Mouse (Mus musculus) midbrain, embryonic 13.5 days (tissue): ENCODE results near the gene Cdk11b. TPM values are rescaled to one million over a fixed set of nuclear protein-coding genes. Genes with fewer than 3 reads are reported as not detected.
"Not testable (repeated sequence)": the region's sequence is repeated elsewhere in the genome, so short reads cannot be mapped to it uniquely, and the experiment has no call there.

Experiments
- ATAC-seq: fragments of 200-750 bp; cut with Nextera tagmentation; 2 replicates; pipeline ENCODE4 v1.8.0; 2017; ENCODE audit warnings: mild to moderate bottlenecking, moderate TSS enrichment, moderate library complexity
- H3K27ac ChIP-seq: fragments of 300-500 bp; sonication (generic); 2 replicates; pipeline ENCODE4 v1.5.1; 2015; ENCODE audit warnings: inconsistent platforms, mild to moderate bottlenecking, moderate library complexity
- H3K27me3 ChIP-seq: fragments of 300-500 bp; sonication (generic); 2 replicates; pipeline ENCODE4 v1.6.1; 2015; ENCODE audit warnings: mild to moderate bottlenecking, inconsistent platforms
- H3K36me3 ChIP-seq: fragments of 300-500 bp; sonication (generic); 2 replicates; pipeline ENCODE4 v1.6.1; 2015; ENCODE audit warnings: mild to moderate bottlenecking, inconsistent platforms
- H3K4me1 ChIP-seq: fragments of 300-500 bp; sonication (generic); replicated peaks from 2 replicates; pipeline ENCODE4 v1.6.1; 2015; ENCODE audit warnings: inconsistent platforms
- H3K4me2 ChIP-seq: fragments of 300-500 bp; sonication (generic); replicated peaks from 2 replicates; pipeline ENCODE4 v1.6.1; 2015; ENCODE audit warnings: moderate library complexity, mild to moderate bottlenecking, inconsistent platforms
- H3K4me3 ChIP-seq: fragments of 300-500 bp; sonication (generic); replicated peaks from 2 replicates; pipeline ENCODE4 v1.5.1; 2015; ENCODE audit warnings: mild to moderate bottlenecking, inconsistent platforms
- H3K9ac ChIP-seq: fragments of 300-500 bp; sonication (generic); replicated peaks from 2 replicates; pipeline ENCODE4 v1.6.1; 2015; ENCODE audit warnings: mild to moderate bottlenecking, inconsistent platforms
- H3K9me3 ChIP-seq: fragments of 300-500 bp; sonication (generic); 2 replicates; pipeline ENCODE4 v1.6.1; 2016; ENCODE audit warnings: mild to moderate bottlenecking, inconsistent platforms
- WGBS: fragments of 180-500 bp; shearing (Covaris S2); methylation state at CpG from one replicate; pipeline ENCODE4 v1.1.7; 2015; 5-methylcytosine and 5-hydroxymethylcytosine counted together
- polyA plus RNA-seq: library from polyadenylated mRNA; unstranded; fragments of >200 nt; fragmentation: Nextera tagmentation; extraction: Ambion mirVana; gene quantifications from 2 replicates; pipeline ENCODE4 v1.2.1, GENCODE M21; 2015

Gene Cdk11b
- polyA plus RNA-seq, 1 experiment from 2014 or later = 65.1 TPM

- Histone ChIP-seq H3K4me2 (peak overlapping the region; percentile 59), H3K36me3 (peaks cover 57% of the 10 kb centered on the region)
- peak; percentile 40 for ATAC-seq
Measured at GRCm38 (mm10) chr4:155653451-155654182, 29.0 kb downstream of the Cdk11b start.

DNA sequence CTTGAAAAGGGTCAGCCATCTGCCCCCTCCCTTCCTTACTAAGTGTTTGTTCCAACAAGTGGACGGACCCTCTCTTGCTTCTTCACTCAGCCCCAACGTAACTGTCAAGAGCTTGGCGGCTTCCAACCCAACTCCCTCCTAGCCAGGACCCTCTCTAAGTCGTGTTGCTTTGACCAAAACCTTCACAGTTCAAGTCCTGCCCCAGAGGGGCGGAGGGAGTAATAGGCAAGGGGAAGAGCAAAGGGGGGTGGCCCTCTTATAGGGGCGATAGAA, 29.5 kb downstream of the Cdk11b start:
- peaks cover 33% of the 10 kb centered on the region for H3K4me1 ChIP-seq
- H3K9ac ChIP-seq = no peak overlapping the region
- H3K27me3 ChIP-seq = peaks cover 65% of the 10 kb centered on the region
- H3K4me2 ChIP-seq = peak overlapping the region; percentile 59
- peak overlapping the region; percentile 32 for H3K4me3 ChIP-seq
- H3K9me3 ChIP-seq = no peaks in the 10 kb centered on the region
- ATAC-seq = 0 out of 2 replicates have a peak, but pooled peaks have one; percentile 3
- peaks cover 57% of the 10 kb centered on the region for H3K36me3 ChIP-seq
- WGBS = 1% methylated on average over 6 of the region's 6 CpGs
- H3K27ac ChIP-seq = no peak overlapping the region

More at GRCm38 (mm10) chr4:155653451-155654182, 29.0 kb downstream of the Cdk11b start:
- WGBS = 2% methylated on average over 31 of the region's 31 CpGs
- peaks cover 65% of the 10 kb centered on the region for H3K27me3 ChIP-seq
- H3K9ac ChIP-seq = peak overlapping the region; percentile 51
- no peak overlapping the region for H3K27ac ChIP-seq
- peaks cover 33% of the 10 kb centered on the region for H3K4me1 ChIP-seq
- peak overlapping the region; percentile 32 for H3K4me3 ChIP-seq
- no peaks in the 10 kb centered on the region for H3K9me3 ChIP-seq

DNA sequence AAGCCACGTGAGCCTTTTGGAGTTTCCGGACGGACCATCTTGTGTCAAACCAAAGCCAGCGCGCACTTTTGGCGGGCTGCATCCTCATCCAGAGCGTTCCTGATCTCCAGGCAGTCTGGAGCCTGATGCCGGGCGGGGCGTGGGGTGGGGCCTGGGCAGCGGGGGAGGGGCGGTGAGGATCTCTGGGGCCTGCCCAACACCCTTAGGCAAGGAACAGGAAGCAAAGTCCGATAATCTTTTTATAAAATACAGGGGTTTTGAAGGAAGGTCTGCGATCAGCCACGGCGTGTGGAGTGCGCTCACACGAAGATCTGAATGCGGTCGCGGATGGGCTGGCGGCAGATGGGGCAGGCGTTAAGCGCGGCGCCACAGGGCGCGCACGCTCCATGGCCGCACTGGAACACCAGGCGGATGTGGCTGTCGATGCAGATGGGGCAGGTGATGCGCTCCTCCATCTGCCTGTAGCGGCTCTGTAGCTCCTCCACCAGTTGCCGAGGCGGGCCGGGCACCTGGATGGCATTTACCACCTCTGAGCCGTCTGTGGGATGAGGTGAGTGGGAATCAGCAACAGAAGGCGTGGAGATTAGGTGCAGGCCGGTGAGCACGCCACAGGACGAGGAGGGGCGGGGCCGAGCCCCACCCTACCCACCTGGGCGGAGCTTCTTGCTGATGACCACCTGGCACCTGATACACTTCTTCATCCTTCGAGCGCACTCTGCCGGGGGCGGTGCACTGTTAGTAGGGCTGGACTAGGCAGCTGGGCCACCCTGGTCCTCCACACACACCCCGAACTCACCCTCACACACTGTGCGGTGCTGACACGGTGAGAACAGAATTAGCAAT, 30.0 kb downstream of the Cdk11b start:
- Histone ChIP-seq H3K27me3 (peaks cover 65% of the 10 kb centered on the region), H3K4me2 (peak overlapping the region; percentile 59), H3K36me3 (peaks cover 57% of the 10 kb centered on the region), H3K4me1 (peaks cover 33% of the 10 kb centered on the region), H3K4me3 (peak overlapping the region; percentile 32), H3K27ac (no peak overlapping the region), H3K9me3 (no peaks in the 10 kb centered on the region), H3K9ac (peak overlapping the region; percentile 53)
- 1% methylated on average over 52 of the region's 52 CpGs for WGBS
- ATAC-seq = peak; percentile 58

GRCm38 (mm10) chr4:155656214-155656751, 31.6 kb downstream of the Cdk11b start:
- no peak overlapping the region for H3K27ac ChIP-seq
- no peak overlapping the region for H3K4me3 ChIP-seq
- no peaks in the 10 kb centered on the region for H3K9me3 ChIP-seq
- H3K9ac ChIP-seq = no peak overlapping the region
- H3K4me2 ChIP-seq = no peak overlapping the region
- ATAC-seq = no peak
- H3K36me3 ChIP-seq = peaks cover 52% of the 10 kb centered on the region
- peaks cover 54% of the 10 kb centered on the region for H3K27me3 ChIP-seq
- 91% methylated on average over 13 of the region's 13 CpGs for WGBS
- peaks cover 33% of the 10 kb centered on the region for H3K4me1 ChIP-seq

DNA sequence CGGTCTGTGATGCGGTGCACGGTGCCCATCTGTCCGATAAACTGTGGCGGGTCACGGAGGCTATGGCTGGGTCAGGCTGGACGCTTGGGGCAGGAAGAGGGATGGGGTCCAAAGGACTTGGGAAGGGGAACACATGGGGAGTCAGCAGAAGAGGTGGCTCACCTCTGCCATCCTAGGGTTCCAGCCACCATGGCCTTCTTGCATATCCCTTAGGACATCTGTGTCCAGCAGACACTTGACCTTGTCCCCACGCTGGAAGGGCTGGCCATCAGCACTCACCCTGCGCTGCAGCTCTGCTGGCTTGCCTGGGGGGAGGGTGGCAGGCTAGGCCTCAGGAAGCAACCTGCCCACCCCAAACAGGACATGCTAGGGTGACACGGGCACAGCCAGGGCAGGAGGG, 34.3 kb downstream of the Cdk11b start:
- ATAC-seq = no peak
- 94% methylated on average over 10 of the region's 10 CpGs for WGBS
- no peak overlapping the region for H3K9ac ChIP-seq
- H3K9me3 ChIP-seq = no peaks in the 10 kb centered on the region
- H3K27ac ChIP-seq = no peak overlapping the region
- H3K4me1 ChIP-seq = peaks cover 16% of the 10 kb centered on the region
- peaks cover 46% of the 10 kb centered on the region for H3K36me3 ChIP-seq
- H3K4me2 ChIP-seq = no peak overlapping the region
- no peak overlapping the region for H3K4me3 ChIP-seq
- H3K27me3 ChIP-seq = peaks cover 28% of the 10 kb centered on the region

DNA sequence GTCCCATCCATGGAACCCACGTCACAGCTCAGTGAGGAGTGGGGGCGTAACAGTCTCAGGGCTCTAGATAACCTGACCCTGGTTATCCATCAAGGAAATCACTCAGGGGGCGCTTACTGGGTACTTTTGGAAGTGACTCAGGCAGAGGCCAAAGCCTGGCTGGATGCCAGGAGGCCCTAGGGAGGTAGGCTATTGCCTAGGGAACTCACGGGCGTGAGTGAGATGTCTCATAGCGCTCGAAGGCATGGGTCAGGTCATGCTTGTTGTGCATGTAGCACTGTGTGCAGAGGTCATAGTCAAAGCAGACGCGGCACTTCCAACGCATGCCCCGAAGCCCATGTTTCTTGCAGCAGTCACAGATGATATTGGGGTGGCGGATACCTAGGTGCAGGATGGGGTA, 36.0 kb downstream of the Cdk11b start:
- Histone ChIP-seq H3K36me3 (peaks cover 56% of the 10 kb centered on the region), H3K9ac (no peak overlapping the region), H3K27ac (no peak overlapping the region), H3K4me3 (no peak overlapping the region), H3K27me3 (peaks cover 11% of the 10 kb centered on the region), H3K9me3 (no peaks in the 10 kb centered on the region), H3K4me2 (no peak overlapping the region), H3K4me1 (no peaks in the 10 kb centered on the region)
- 94% methylated on average over 12 of the region's 12 CpGs for WGBS
- ATAC-seq = no peak

DNA sequence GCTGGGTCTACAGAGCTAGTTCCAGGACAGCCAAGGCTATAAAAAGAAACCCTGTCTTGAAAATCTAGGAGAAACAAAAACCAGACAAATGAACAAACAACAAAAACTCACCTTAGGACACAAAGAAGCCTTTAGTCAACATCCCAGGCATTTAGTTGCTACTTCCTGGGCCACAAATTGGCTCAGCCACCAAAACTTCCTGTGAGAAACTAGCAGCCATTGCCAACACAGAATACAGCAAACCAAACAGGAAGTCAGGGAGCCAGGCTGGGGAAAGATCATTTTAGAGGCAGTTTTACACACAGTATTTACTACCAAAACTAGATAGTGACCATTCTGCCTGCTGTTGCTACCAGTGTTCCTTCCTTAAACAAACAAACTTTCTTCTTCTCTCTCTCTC, 42.2 kb downstream of the Cdk11b start:
- no peak overlapping the region for H3K4me3 ChIP-seq
- no peak overlapping the region for H3K4me2 ChIP-seq
- no peak overlapping the region for H3K27ac ChIP-seq
- no peaks in the 10 kb centered on the region for H3K27me3 ChIP-seq
- H3K4me1 ChIP-seq = peaks cover 13% of the 10 kb centered on the region
- H3K9me3 ChIP-seq = no peaks in the 10 kb centered on the region
- H3K9ac ChIP-seq = no peak overlapping the region
- ATAC-seq = no peak
- H3K36me3 ChIP-seq = peaks cover 10% of the 10 kb centered on the region; the same call in 1 of the 2 replicates

DNA sequence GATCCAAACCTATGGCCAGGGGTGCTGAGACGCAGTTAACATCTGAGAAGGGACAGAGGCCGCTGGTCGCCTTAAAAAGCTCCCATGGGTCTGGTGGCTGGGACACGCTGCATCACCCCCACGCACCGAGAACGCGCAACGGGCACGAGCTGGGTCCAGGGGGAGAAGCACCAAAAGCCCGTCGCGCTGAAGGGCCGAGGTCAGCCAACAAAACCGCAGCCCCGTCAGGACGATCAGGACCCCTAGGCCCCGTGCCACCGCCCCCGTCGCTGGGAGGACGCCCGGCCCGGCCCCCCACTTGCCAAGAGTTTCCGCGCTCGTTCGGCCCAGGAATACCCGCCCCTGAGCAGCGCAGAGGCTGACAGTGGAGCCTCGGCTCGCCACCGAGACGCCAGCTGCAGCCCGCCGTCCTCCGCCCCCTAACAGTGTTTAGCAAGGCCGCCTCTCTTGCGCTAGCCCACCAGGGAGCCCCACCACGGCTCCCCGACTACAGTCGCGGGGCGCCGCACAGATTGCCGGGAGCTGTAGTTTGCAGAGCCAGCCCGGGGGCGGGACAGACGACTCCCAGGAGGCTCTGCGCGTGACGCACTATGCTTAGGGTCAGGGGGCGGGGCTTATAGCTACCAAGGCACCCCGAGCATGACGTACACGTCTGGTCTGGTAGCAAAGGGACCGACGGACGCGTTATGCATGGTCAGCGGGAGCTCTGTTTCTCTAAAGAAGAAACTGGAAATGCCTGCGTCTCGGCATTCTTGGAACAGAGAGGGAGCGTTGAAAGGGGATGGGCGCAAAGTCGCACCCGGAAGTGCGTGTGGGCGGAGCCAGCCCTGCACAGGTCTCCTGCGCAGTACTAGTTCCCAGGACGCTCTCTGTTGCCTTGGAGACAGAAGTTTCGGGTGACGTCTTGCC, 44.3 kb downstream of the Cdk11b start, which contains the start of gene Mib2:
Gene Mib2 (minus strand): TSS at position 510 of the 909 bp plus-strand sequence.
- Histone ChIP-seq H3K27me3 (no peaks in the 10 kb centered on the region), H3K4me1 (peaks cover 13% of the 10 kb centered on the region), H3K36me3 (peaks cover 10% of the 10 kb centered on the region; the same call in 1 of the 2 replicates), H3K9me3 (no peaks in the 10 kb centered on the region), H3K27ac (peak within 1 kb of the TSS; percentile 86), H3K9ac (peak within 1 kb of the TSS; percentile 88), H3K4me2 (peak within 1 kb of the TSS; percentile 90), H3K4me3 (peak within 1 kb of the TSS; percentile 91)
- under 1% methylated on average over 73 of the region's 73 CpGs for WGBS
- peak; percentile 98 for ATAC-seq

- H3K36me3 ChIP-seq = peaks cover 10% of the 10 kb centered on the region; the same call in 1 of the 2 replicates
- H3K27me3 ChIP-seq = no peaks in the 10 kb centered on the region
- no peak overlapping the region for H3K27ac ChIP-seq
- H3K9me3 ChIP-seq = no peaks in the 10 kb centered on the region
- WGBS = under 1% methylated on average over 8 of the region's 8 CpGs
- peak overlapping the region; percentile 90 for H3K4me2 ChIP-seq
- peaks cover 13% of the 10 kb centered on the region for H3K4me1 ChIP-seq
- H3K9ac ChIP-seq = peak overlapping the region; percentile 88; the same call in 1 of the 2 replicates
- peak overlapping the region; percentile 91 for H3K4me3 ChIP-seq
- peak; percentile 51 for ATAC-seq
Measured at GRCm38 (mm10) chr4:155669598-155670075, 45.0 kb downstream of the Cdk11b start.

GRCm38 (mm10) chr4:155670236-155670635, 45.6 kb downstream of the Cdk11b start:
- H3K4me2 ChIP-seq = not testable (repeated sequence)

DNA sequence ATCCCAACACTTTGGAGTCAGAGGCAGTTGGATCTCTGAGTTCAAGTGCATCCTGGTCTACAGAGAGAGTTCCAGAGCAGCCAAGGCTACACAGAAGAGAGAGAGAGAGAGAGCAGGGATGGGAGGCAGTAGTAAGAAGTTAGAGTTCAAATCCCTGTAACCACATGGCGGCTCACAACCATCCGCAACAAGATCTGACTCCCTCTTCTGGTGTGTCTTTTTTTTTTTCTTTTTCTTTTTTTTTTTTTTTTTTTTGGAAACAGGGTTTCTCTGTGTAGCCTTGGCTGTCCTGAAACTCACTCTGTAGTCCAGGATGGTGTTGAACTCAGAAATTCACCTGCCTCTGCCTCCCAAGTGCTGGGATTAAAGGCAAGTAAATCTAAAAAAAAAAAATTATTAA, 47.4 kb downstream of the Cdk11b start:
- Histone ChIP-seq H3K27me3 (no peaks in the 10 kb centered on the region), H3K4me3 (no peak overlapping the region), H3K36me3 (no peaks in the 10 kb centered on the region), H3K4me1 (peaks cover 13% of the 10 kb centered on the region), H3K4me2 (no peak overlapping the region), H3K9ac (no peak overlapping the region), H3K27ac (no peak overlapping the region), H3K9me3 (no peaks in the 10 kb centered on the region)
- 72% methylated on average over 2 of the region's 2 CpGs for WGBS
- no peak for ATAC-seq

More at GRCm38 (mm10) chr4:155670236-155670635, 45.6 kb downstream of the Cdk11b start:
- not testable (repeated sequence) for H3K9ac ChIP-seq, ATAC-seq, H3K27me3 ChIP-seq, H3K36me3 ChIP-seq, H3K4me3 ChIP-seq, H3K9me3 ChIP-seq, H3K27ac ChIP-seq
- peaks cover 13% of the 10 kb centered on the region for H3K4me1 ChIP-seq
- 51% methylated on average over 4 of the region's 4 CpGs for WGBS
